Mouse (Mus musculus): ENCODE data around the gene Sco2.

The Sco2 gene

GRCm38 (mm10) chr15:89373762-89374248, at the start of gene Sco2:
Gene Sco2 (minus strand): TSS chr15:89373846.
- peak; percentile 86 to 94 for DNase-seq (ENCODE audit: low spot score in 2 of 2)

- no peak for DNase-seq (ENCODE audit: low spot score in 2 of 2)
Observed at GRCm38 (mm10) chr15:89421938-89422337, 48.3 kb upstream of the Sco2 start.

- no peak for DNase-seq (ENCODE audit: low spot score in 2 of 2)
Observed at GRCm38 (mm10) chr15:89415282-89415681, 41.6 kb upstream of the Sco2 start.

- DNase-seq (ENCODE audit: low spot score in 2 of 2) = no peak
Observed at GRCm38 (mm10) chr15:89410118-89410517, 36.5 kb upstream of the Sco2 start, which contains the start of gene Syce3. Gene Syce3 (minus strand): TSS chr15:89410503.

- DNase-seq (ENCODE audit: low spot score in 2 of 2) = no peak
Observed at GRCm38 (mm10) chr15:89406691-89407090, 33.0 kb upstream of the Sco2 start.

GRCm38 (mm10) chr15:89404831-89405623, 31.4 kb upstream of the Sco2 start:
- no peak for DNase-seq (ENCODE audit: low spot score in 2 of 2)

- DNase-seq (ENCODE audit: low spot score in 2 of 2) = no peak
Observed at GRCm38 (mm10) chr15:89402471-89402870, 28.8 kb upstream of the Sco2 start.

- no peak for DNase-seq (ENCODE audit: low spot score in 2 of 2)
Observed at GRCm38 (mm10) chr15:89399716-89400115, 26.1 kb upstream of the Sco2 start.

GRCm38 (mm10) chr15:89398146-89398545, 24.5 kb upstream of the Sco2 start:
- no peak for DNase-seq (ENCODE audit: low spot score in 2 of 2)

GRCm38 (mm10) chr15:89396883-89397282, 23.2 kb upstream of the Sco2 start:
- no peak for DNase-seq (ENCODE audit: low spot score in 2 of 2)

- no peak for DNase-seq (ENCODE audit: low spot score in 2 of 2)
Observed at GRCm38 (mm10) chr15:89390081-89390480, 16.4 kb upstream of the Sco2 start.

GRCm38 (mm10) chr15:89387127-89387526, 13.5 kb upstream of the Sco2 start:
- DNase-seq (ENCODE audit: low spot score in 2 of 2) = no peak

- no peak for DNase-seq (ENCODE audit: low spot score in 2 of 2)
Observed at GRCm38 (mm10) chr15:89384617-89385016, 11.0 kb upstream of the Sco2 start, which contains the start of gene Klhdc7b. Gene Klhdc7b (plus strand): TSS chr15:89384917.

- DNase-seq (ENCODE audit: low spot score in 2 of 2) = no peak
Observed at GRCm38 (mm10) chr15:89379429-89379828, 5.8 kb upstream of the Sco2 start.

- DNase-seq (ENCODE audit: low spot score in 2 of 2) = no peak
Observed at GRCm38 (mm10) chr15:89378831-89379401, 5.3 kb upstream of the Sco2 start, which contains the start of gene Odf3b. Gene Odf3b (minus strand): TSS chr15:89379282.

- DNase-seq (ENCODE audit: low spot score in 2 of 2) = no peak
Observed at GRCm38 (mm10) chr15:89377938-89378828, 4.5 kb upstream of the Sco2 start.

- DNase-seq (ENCODE audit: low spot score in 2 of 2) = no peak
Observed at GRCm38 (mm10) chr15:89377362-89377761, 3.7 kb upstream of the Sco2 start.

- DNase-seq (ENCODE audit: low spot score in 2 of 2) = no peak
Observed at GRCm38 (mm10) chr15:89376957-89377356, 3.3 kb upstream of the Sco2 start, which contains the start of gene Tymp. Gene Tymp (minus strand): TSS chr15:89377039.

GRCm38 (mm10) chr15:89376040-89376439, 2.4 kb upstream of the Sco2 start:
- DNase-seq (ENCODE audit: low spot score in 2 of 2) = no peak

GRCm38 (mm10) chr15:89374801-89375534, 1.3 kb upstream of the Sco2 start:
- no peak for DNase-seq (ENCODE audit: low spot score in 2 of 2)

GRCm38 (mm10) chr15:89374340-89374739, 694 bp upstream of the Sco2 start:
- DNase-seq (ENCODE audit: low spot score in 2 of 2) = no peak
